Mouse (Mus musculus): ENCODE data around the gene Ror2. TPM values are rescaled to one million over a fixed set of nuclear protein-coding genes. Genes with fewer than 3 reads are reported as not detected.

Gene Ror2
- polyA plus RNA-seq, 1 experiment = 0.65 TPM

GRCm38 (mm10) chr13:53140298-53140697 lies 145.6 kb downstream of the Ror2 start:
- Histone ChIP-seq H3K4me3 (ENCODE audit: control insufficient read depth, insufficient read depth, low read length) (no peak overlapping the region), H3K27ac (ENCODE audit: control insufficient read depth, insufficient read depth, low read length) (no peak overlapping the region), H3K36me3 (ENCODE audit: control insufficient read depth, insufficient read depth, low read length) (no peaks in the 10 kb centered on the region), H3K4me1 (replicated peaks; ENCODE audit: control insufficient read depth, insufficient read depth, low read length) (no peaks in the 10 kb centered on the region), H3K27me3 (ENCODE audit: control insufficient read depth, insufficient read depth, low read length) (no peaks in the 10 kb centered on the region)
- no peak for DNase-seq
- no peak for TF ChIP-seq CTCF (IDR thresholded peaks at IDR 0.05; ENCODE audit: borderline replicate concordance, control insufficient read depth, extremely low read depth, insufficient read depth, low read length, poor library complexity)
- no peak for TF ChIP-seq POLR2A (IDR thresholded peaks at IDR 0.05; ENCODE audit: control insufficient read depth, extremely low read depth, insufficient read depth, low read length, poor library complexity)
- WGBS = 99% methylated on average over 2 of the region's 2 CpGs

- TF ChIP-seq POLR2A (IDR thresholded peaks at IDR 0.05; ENCODE audit: control insufficient read depth, extremely low read depth, insufficient read depth, low read length, poor library complexity) (no peak), CTCF (IDR thresholded peaks at IDR 0.05; ENCODE audit: borderline replicate concordance, control insufficient read depth, extremely low read depth, insufficient read depth, low read length, poor library complexity) (no peak)
- H3K27ac ChIP-seq (ENCODE audit: control insufficient read depth, insufficient read depth, low read length) = no peak overlapping the region
- no peak for DNase-seq
- H3K4me1 ChIP-seq (replicated peaks; ENCODE audit: control insufficient read depth, insufficient read depth, low read length) = no peaks in the 10 kb centered on the region
- H3K36me3 ChIP-seq (ENCODE audit: control insufficient read depth, insufficient read depth, low read length) = no peaks in the 10 kb centered on the region
- no peaks in the 10 kb centered on the region for H3K27me3 ChIP-seq (ENCODE audit: control insufficient read depth, insufficient read depth, low read length)
- no peak overlapping the region for H3K4me3 ChIP-seq (ENCODE audit: control insufficient read depth, insufficient read depth, low read length)
- 92% methylated on average over 13 of the region's 13 CpGs for WGBS
Measured at GRCm38 (mm10) chr13:53130567-53130966, 155.4 kb downstream of the Ror2 start.

GRCm38 (mm10) chr13:53130032-53130431 lies 155.9 kb downstream of the Ror2 start:
- Histone ChIP-seq H3K4me3 (ENCODE audit: control insufficient read depth, insufficient read depth, low read length) (no peak overlapping the region), H3K27ac (ENCODE audit: control insufficient read depth, insufficient read depth, low read length) (no peak overlapping the region), H3K4me1 (replicated peaks; ENCODE audit: control insufficient read depth, insufficient read depth, low read length) (no peaks in the 10 kb centered on the region), H3K36me3 (ENCODE audit: control insufficient read depth, insufficient read depth, low read length) (no peaks in the 10 kb centered on the region), H3K27me3 (ENCODE audit: control insufficient read depth, insufficient read depth, low read length) (no peaks in the 10 kb centered on the region)
- TF ChIP-seq CTCF (IDR thresholded peaks at IDR 0.05; ENCODE audit: borderline replicate concordance, control insufficient read depth, extremely low read depth, insufficient read depth, low read length, poor library complexity) (no peak), POLR2A (IDR thresholded peaks at IDR 0.05; ENCODE audit: control insufficient read depth, extremely low read depth, insufficient read depth, low read length, poor library complexity) (no peak)
- DNase-seq = no peak
- 94% methylated on average over 5 of the region's 5 CpGs for WGBS

- Histone ChIP-seq H3K27ac (ENCODE audit: control insufficient read depth, insufficient read depth, low read length) (no peak overlapping the region), H3K27me3 (ENCODE audit: control insufficient read depth, insufficient read depth, low read length) (no peaks in the 10 kb centered on the region), H3K4me3 (ENCODE audit: control insufficient read depth, insufficient read depth, low read length) (no peak overlapping the region), H3K4me1 (replicated peaks; ENCODE audit: control insufficient read depth, insufficient read depth, low read length) (no peaks in the 10 kb centered on the region), H3K36me3 (ENCODE audit: control insufficient read depth, insufficient read depth, low read length) (no peaks in the 10 kb centered on the region)
- no peak for DNase-seq
- WGBS = 87% methylated on average over 5 of the region's 5 CpGs
- TF ChIP-seq POLR2A (IDR thresholded peaks at IDR 0.05; ENCODE audit: control insufficient read depth, extremely low read depth, insufficient read depth, low read length, poor library complexity) (no peak), CTCF (IDR thresholded peaks at IDR 0.05; ENCODE audit: borderline replicate concordance, control insufficient read depth, extremely low read depth, insufficient read depth, low read length, poor library complexity) (no peak)
Measured at GRCm38 (mm10) chr13:53125627-53126026, 160.3 kb downstream of the Ror2 start.

DNA sequence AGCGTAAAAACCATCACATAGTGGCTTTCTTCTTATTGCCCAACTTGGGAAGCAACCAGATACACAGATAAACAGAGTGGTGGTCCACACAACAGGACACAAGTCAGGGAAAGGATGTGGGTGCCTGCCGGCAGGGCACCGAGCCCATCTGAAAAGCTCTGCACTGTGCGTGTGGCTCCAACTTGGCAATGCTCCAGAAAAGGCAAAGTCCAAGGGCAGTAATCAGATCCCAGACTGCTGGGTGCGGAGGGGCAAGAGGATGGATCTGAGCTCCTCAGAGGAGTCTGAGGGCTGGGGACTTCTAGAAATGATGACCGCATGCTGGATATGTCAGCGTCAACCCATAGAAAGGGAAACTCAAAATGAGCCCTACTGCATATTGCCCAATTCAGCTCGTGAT lies 163.8 kb downstream of the Ror2 start:
- DNase-seq = no peak
- TF ChIP-seq POLR2A (IDR thresholded peaks at IDR 0.05; ENCODE audit: control insufficient read depth, extremely low read depth, insufficient read depth, low read length, poor library complexity) (no peak), CTCF (IDR thresholded peaks at IDR 0.05; ENCODE audit: borderline replicate concordance, control insufficient read depth, extremely low read depth, insufficient read depth, low read length, poor library complexity) (no peak)
- WGBS = 89% methylated on average over 8 of the region's 8 CpGs

DNA sequence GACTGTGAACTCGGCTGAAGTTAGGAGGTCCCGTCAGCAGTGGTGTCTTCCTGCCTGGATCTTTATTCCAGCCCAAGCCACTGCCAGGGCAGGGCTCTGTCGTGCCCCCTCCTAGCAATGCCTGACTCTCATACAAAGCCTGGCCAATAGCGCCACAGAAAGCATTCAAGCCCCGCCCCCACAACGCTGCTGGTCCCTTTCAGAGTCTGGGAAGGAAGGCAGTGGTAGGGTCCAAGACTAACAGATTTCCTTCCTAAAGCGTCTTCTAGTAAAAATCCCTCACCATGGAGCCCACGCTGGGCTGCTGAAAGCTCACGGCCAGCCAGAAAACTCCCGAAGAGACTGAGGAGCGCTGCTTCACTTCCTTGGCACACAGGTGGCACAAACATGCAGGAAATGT lies 165.0 kb downstream of the Ror2 start:
- DNase-seq = no peak
- Histone ChIP-seq H3K4me3 (ENCODE audit: control insufficient read depth, insufficient read depth, low read length) (no peak overlapping the region), H3K27me3 (ENCODE audit: control insufficient read depth, insufficient read depth, low read length) (no peaks in the 10 kb centered on the region), H3K27ac (ENCODE audit: control insufficient read depth, insufficient read depth, low read length) (no peak overlapping the region), H3K36me3 (ENCODE audit: control insufficient read depth, insufficient read depth, low read length) (no peaks in the 10 kb centered on the region), H3K4me1 (replicated peaks; ENCODE audit: control insufficient read depth, insufficient read depth, low read length) (no peaks in the 10 kb centered on the region)
- TF ChIP-seq CTCF (IDR thresholded peaks at IDR 0.05; ENCODE audit: borderline replicate concordance, control insufficient read depth, extremely low read depth, insufficient read depth, low read length, poor library complexity) (no peak), POLR2A (IDR thresholded peaks at IDR 0.05; ENCODE audit: control insufficient read depth, extremely low read depth, insufficient read depth, low read length, poor library complexity) (no peak)
- 27% methylated on average over 11 of the region's 11 CpGs for WGBS

More for the DNA sequence above, 163.8 kb downstream of the Ror2 start:
- Histone ChIP-seq H3K27me3 (ENCODE audit: control insufficient read depth, insufficient read depth, low read length) (no peaks in the 10 kb centered on the region), H3K4me1 (replicated peaks; ENCODE audit: control insufficient read depth, insufficient read depth, low read length) (no peaks in the 10 kb centered on the region), H3K36me3 (ENCODE audit: control insufficient read depth, insufficient read depth, low read length) (no peaks in the 10 kb centered on the region), H3K4me3 (ENCODE audit: control insufficient read depth, insufficient read depth, low read length) (no peak overlapping the region), H3K27ac (ENCODE audit: control insufficient read depth, insufficient read depth, low read length) (no peak overlapping the region)

Measured in thymus, adult 2 months (tissue).